Mouse (Mus musculus) thymus, adult 2 months (tissue): ENCODE results near the gene Galns.

Experiments
- CTCF ChIP-seq: fragments of 200-500 bp; IDR thresholded peaks from 2 replicates; pipeline ENCODE4 v1.5.1; 2012; ENCODE audit warnings: mild to moderate bottlenecking, control low read depth, low read length, moderate library complexity, borderline replicate concordance; ENCODE audit not compliant: control insufficient read depth, poor library complexity, insufficient read depth; ENCODE audit errors: extremely low read depth
- POLR2A ChIP-seq: fragments of 200-500 bp; IDR thresholded peaks from 2 replicates; pipeline ENCODE4 v1.6.1; 2012; ENCODE audit warnings: mild to moderate bottlenecking, low read length, control low read depth, moderate library complexity; ENCODE audit not compliant: control insufficient read depth, poor library complexity, insufficient read depth; ENCODE audit errors: extremely low read depth

DNA sequence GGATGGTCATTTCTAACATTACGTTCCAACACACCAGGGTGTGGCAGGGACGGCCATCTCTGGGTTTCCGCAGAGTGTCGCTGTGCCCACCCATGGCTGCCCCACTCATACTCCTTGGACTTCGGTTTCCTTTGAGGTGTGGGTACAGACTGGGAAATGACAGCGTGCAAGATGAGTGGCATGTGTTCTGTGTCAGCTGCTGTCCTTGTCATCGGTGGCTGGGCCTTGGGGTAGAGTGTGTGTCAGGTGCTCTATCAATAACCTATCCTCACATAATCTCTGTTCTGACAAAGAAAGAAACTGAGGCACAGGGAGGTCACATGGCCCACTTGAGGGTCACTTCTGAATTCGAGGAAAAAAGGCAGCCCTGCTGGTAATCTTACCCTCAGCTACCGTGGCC is 26.0 kb upstream of the Galns start:
- TF ChIP-seq CTCF = no peak
- TF ChIP-seq POLR2A = no peak
